Mouse (Mus musculus) CD4-positive helper T cell, adult 2 months (primary cell): ENCODE results near the gene Igf2bp3.

ENCODE experiments used
- DNase-seq: peaks from one replicate; pipeline ENCODE4 v3.0.0-alpha.2; 2012; ENCODE audit warnings: low read depth, missing footprints, low spot score

Igf2bp3 gene

DNA sequence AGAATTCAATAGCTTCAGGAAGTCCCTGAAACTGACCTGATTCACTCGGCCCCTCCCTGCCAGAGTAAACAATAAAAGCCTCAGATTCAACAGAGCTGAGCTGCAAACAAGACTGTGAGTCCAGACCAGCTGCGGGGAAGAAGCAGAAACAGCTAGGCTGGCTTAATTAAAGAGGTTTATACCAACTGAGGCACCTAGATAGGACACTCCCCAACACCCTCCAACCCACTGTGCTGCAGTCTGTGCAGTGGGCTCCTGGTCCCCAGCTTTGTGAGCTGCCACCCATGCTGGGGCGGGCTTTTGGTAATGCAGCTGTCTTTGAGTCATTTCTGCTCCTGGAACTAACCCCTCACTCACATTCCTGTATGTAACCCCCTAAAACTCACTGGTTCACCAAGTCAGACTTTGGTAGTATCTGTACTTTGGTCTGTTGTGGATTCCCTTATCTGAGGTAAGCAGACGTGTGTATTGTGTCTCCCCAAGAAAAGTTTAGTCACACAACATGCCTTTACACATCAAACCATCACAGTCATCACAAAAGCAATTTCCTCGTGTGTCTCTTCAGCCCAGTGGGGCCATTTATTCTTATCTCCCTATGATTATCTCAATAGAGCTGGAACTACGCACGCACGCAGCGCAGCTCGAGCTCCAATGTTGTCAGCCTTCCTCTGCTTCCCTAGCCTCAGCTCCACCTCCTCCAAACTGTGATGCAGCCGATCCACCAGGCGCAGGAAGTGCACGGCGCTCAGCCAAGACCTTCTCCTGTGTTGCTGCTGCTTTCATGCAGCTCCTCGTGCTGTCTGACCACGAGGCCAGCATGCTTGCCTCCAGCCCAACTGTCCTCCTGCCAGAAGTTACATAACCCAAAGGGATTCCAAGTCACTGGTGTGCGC lies 76.4 kb downstream of the Igf2bp3 start:
- DNase-seq: no peak

DNA sequence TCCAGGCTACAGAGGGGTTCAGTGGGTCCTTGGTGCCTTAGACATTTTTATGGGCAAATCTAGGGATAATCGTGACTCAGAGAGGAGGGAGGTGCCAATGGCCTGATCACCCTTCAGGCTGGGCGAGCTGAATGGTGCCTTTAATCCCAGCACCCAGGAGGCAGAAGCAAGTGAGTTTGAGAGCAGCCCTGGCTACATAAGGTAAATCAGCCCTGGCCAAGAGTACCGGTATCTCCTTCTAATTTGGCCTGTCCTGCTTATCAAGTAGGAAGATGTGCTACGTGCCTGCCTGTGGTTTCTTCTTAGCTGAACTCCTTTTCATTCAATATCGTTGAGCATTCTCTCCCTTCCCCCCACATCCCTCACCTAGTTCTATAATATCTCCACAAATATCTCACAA lies 78.0 kb downstream of the Igf2bp3 start:
- DNase-seq: no peak

DNA sequence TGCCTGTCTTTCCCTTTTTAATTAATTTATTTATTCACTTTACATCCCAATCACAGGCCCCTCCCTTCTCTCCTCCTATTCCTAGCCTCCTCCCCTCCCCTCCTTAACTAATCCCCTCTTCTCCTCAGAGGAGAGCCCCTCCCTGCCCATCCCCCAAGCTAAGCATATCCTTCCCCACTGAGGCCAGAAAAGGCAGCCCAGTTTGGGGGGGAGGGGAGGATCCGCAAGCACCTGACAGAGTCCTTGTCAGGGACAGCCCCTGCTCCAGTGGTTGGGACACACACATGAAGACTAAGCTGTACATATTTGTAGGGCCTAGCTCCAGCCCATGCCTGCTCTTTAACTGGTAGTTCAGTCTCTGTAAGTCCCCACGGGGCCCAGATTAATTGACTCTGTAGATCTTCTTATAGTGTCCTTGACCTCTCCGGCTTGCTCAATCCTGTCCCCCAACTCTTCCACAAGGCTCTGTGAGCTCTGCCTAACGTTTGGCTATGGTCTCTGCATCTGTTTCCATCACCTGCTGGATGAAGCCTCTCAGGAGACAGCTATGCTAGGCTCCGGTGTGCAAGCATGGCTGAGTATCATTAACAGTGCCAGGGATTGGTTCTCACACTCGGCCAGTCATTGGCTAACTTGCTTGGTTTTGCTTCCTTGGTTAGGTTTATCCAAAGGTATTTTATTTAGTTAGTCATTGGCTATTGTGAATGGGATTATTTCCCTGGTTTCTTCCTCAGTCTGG lies 82.2 kb downstream of the Igf2bp3 start:
- no peak for DNase-seq

DNA sequence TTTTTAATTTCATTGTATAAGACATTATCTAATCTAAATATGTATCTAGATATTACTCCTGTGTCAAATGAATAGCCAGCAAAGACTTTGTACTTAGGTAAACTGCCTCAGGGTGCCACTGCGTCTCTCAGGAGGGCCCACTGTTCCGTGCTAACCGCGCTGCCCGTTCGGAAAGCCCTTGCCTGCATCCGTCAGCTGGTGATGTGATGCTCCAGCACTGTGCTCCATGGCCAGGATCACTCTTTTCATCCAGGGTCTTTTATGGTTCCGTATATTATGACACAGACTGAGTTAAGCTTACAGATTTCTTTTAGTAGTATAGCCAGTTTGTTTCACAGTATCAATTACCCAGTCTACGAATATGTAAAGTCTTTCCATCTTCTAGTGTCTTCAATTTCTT lies 82.9 kb downstream of the Igf2bp3 start:
- no peak for DNase-seq

DNA sequence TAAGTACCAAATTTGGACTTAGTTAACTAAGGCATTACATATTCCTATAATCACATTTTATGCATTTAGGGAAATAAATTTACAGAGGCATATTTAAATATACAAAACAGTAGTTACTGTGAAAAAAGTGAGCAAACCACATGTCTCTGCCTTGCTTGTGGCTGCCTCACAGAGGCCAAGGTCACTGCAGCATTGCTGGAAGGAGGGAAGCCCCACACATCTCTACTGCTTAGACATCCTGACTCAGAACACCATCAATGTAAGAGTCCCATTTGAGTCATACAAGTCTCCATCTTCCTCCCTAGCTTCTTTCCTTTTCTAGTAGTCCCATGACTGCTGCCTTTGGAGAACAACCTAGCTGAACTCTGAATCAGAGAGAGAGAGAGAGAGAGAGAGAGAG lies 84.4 kb downstream of the Igf2bp3 start:
- DNase-seq: no peak

DNA sequence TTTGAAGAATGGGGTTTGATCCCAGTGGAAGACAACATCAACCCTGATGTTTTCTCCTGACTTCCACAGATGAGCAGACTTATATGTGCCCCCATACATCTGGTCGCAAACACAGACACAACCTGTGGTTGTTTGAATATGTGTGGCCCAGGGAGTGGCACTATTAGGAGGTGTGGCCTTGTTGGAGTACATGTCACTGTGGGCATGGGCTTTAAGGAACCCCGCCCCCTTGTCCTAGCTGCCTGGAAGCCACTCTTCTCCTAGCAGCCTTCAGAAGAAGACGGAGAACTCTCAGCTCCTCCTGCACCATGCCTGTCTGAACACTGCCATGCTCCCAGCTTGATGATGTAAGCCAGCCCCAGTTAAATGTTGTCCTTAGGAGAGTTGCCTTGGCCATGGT lies 94.4 kb downstream of the Igf2bp3 start:
- no peak for DNase-seq

DNA sequence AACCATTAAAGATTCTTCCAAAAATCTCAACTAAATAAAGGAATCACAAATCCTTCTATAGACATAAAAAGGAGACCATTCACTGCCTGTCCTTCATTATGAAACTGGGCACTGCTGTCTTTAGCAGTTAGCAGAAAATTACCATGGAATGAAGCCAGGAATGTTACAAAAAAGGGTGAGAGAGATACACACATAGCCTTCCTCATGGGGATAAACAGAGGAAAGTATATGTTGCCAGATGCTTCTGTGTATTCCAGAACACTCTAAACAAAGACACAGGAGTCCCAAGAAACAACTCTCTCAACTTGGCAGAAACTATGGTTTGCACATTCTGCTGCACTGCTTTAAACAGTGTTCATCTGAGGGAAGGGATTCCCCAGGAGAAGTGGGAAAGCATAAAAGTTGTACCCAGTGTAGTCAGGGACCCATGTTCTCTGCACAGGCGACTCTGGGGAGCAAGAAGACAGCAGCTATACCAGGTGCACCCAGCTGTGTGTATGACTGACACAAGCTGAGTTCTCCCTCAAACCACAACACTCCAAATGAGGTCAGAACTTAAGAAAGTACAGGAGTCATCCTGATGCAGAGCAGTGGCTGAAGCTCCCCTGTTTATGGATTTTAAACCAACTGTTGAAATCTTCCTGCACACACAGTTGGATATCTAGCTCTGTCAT lies 95.2 kb downstream of the Igf2bp3 start:
- no peak for DNase-seq

DNA sequence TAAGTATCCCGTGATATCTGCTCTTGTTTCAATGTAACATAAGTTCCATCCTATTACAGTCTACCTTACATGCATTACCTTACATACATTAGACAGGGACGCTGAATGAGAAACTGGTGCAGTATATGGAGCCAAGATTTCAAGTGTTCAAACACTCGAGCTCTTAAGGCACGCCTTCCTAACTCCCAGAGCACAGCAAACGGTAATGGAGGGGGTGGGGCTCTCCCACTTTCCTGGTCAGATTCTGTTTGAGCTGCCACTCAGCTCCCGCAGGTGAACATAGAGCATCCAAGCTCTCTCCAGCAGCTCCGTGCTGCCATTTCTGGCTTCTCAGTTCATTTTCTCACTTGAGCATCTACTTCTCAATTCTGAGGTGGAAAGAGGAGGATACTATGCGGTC lies 96.3 kb downstream of the Igf2bp3 start:
- DNase-seq: no peak

DNA sequence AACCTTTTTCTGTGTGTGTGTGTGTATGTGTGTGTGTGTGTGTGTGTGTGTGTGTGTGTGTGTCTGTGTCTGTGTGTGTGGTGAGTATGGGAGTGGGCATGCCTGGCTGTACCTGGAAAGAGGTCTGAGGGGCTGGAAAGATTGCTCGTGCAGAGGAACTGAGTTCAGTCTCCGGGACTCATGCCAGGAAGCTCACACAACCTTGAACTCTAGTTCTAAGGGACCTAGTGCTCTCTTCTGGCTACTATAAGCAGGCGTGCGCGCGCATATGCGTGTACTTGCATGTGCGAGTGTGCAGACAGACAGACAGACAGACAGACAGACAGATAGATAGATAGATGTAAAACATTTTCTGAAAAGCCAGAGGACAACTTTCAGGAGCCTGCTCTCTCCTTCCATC lies 98.5 kb downstream of the Igf2bp3 start:
- DNase-seq: no peak

DNA sequence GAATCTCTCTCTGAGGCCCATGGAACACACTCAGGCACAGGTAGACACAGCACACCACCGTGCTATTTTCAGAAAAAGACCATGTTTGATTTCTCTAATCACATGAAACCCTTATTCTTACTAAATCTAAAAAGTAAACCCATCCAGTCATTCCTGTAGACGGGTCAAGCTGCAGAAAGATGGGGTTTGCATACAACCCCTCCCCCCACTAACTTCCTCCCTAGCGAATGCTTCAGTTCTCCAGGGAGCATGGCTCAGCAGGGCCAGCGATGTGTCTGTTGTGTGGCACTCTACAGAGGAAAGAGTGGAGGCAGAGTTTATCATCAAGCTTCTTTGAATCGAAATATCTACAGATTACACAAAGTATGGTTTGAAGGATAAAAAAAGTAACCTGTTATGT lies 99.2 kb downstream of the Igf2bp3 start:
- no peak for DNase-seq

DNA sequence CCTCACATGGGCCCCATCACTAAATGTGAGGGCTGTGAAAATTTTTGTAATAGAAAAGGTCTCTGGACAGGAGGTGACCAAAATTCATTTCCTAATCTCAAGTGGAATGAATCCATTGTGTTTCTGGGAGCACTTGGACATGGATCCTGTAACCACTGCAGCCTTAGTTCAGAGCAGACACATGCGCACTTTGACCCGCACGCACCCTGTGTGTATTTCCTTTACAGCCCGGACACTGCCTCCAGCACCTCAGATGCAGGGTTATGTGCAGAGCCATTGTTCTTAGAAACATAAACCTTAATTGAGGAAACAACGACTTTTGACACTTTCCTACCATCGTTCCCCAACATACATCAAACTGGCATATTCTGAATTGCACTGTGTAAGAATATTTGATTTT lies 100.3 kb downstream of the Igf2bp3 start:
- no peak for DNase-seq

DNA sequence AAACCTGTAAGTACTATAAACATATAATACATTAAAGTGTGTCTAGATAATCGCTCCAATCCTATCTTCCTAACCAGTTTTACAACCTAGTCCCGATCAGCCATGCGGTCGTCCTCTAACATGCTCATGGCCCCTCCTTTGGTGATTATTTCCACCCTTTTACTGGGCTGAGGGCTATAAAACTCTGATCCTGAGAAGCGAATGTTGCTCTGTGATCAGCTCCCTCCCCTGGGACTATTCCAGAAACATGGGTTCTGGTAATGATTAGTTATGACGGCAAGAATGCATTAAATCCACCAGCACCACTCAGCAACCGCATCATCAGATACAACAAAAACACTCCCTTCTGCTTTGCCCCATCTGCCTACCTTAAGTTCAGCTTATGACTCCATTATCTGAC lies 100.9 kb downstream of the Igf2bp3 start:
- DNase-seq: no peak

DNA sequence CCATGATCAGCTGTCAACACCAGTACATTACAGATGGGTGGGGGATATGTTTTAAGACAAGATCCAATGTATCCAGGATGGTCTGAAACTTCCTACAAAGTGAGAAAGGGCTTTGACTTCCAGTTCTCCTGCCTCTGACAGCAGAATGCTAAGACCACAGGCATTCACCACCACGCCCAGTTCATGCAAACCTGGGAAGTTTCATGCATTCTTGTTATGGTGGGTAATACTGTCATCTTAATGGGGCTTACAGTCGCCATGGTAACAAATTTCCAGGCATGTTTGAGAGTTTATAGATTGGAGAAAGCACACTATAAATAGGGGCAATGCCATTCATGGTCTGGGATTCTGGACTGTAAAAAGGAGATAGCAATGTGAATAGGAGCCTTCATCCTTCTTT lies 105.6 kb downstream of the Igf2bp3 start:
- DNase-seq: no peak

DNA sequence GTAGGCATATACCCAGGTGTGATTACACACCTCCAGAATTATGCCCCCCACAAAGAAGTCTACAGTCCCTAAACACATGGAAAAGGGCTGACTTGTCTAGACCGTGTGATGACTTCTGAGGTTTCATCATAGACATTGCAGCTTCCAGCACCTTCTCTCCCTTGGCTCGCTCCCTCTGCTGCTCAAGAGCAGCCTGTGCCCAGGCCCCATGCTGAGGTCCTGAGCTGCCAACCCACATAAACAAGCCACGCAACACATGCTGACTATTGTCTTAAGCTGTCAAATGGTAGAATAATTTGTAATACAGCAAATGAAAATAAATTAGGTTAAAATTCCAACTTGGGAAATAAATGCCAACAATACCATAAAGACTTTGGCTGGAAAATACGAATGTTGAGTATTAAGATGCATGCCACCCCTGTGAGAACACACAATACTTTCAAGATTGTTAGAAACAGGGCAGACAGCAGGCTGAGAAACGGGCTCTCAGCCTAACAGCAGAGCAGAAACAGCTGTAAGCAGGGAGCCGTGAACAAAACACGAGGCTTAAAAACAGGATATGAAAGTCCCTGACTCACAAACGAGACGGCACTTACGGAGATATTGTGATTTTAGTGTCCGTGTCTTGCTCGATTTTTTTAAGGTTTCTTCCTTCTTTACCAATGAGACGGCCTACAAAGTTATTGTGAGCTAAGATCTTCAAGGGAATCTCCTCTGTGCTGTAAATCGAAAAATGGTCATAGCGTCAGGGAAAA lies 107.8 kb downstream of the Igf2bp3 start:
- DNase-seq: no peak

DNA sequence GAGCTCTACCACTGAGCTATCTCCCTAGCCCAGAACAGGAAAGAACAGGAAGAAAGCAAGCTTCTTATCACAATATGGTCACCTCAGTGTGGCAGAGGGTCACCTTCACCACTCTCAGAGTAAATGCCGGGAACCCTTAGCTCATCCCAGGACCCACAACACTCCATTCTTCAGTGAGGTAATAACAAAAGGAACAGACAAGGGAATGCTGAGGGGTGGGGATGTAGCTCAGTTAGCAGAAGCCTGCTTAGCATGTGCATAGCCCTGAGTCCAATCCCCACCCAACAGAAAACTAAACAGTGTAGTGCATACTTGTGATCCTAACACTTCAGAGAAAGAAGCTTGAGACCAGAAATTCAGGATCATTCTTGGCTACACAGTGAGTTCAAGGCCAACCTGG lies 115.7 kb downstream of the Igf2bp3 start:
- no peak for DNase-seq

DNA sequence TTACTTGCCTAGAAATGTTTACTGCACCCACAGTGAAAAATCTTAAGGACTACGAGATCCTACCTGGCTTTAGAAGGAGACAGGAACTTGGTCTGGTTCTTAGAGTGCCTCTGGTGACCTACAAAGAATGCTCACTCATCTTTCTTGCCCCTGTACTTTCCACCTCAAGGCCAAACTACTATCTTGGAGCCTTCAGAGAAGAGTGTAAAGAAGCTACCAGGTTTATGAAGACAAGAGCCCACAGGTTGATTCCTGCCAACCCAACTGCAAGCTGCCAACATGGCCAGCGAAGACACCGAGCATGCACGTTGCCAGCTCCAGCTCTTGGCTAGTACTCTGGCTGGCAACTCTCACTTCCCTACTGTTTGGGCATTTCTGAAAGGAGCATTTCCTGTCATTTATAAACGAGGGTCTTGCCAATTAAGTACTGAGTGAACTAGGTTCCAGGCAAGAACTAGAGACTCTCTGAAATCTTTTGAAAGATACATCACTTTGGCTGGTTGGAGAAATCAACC lies 117.1 kb downstream of the Igf2bp3 start:
- DNase-seq: no peak

DNA sequence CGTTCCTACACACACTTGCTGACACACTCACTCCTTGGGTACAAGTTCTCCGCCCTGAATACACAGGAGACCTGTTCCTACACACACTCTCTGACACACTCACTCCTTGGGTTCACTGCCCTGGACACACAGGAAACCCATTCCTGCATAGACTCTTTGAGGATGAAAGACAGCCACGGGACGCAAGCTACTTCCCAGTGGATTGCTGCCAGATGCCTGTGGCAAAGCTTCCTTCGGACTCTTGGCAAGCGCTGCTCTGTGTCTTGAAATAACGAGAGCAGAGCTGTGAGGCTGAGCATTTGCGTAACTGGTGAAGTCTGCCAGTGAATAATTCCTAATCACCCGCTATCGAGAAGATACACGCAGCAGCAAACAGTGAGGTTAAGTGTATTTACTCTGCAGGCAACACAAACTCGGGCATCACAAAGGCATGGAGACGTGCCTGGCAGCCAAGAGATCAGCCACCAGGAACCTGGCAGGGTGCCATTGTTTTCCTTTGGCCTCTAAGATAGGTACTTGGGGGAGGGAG lies 117.8 kb downstream of the Igf2bp3 start:
- DNase-seq: no peak

DNA sequence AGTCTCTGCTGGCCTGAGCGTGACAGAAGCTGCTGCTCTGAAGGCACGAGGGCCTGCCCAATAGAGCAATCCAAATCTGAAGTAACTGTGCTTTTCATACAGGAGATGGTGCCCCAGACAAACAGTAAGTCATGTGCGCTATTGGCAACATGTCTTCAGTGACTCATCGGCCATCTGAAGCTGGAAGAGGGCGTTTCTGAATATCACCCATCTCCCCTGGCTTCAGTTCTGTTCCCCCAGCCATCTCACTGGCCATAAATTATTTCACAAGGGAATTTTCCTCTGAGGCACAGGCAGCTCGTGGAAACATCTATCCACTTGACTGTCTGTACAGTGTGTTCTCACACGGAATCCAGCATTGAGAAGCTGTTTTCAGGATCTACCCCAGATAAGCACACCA lies 118.3 kb downstream of the Igf2bp3 start:
- DNase-seq: no peak

DNA sequence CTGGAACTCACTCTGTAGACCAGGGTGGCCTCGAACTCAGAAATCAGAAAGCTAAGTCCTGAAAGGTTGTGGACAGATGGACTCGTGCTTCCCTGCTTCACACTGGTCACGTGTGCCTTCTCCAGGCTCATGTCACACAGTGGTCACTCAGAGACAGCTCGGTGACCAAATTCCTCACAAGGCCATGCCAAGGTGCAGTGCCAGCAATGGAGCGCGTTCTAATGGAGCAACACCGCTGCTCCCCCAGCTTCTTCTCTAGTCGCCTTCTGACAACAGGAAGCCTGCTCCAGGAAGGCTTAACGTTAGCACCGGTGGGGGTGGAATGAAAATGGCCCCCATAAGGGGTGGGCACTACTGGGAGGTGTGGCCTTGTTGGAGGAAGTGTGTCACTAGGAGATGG lies 119.8 kb downstream of the Igf2bp3 start:
- DNase-seq: no peak

DNA sequence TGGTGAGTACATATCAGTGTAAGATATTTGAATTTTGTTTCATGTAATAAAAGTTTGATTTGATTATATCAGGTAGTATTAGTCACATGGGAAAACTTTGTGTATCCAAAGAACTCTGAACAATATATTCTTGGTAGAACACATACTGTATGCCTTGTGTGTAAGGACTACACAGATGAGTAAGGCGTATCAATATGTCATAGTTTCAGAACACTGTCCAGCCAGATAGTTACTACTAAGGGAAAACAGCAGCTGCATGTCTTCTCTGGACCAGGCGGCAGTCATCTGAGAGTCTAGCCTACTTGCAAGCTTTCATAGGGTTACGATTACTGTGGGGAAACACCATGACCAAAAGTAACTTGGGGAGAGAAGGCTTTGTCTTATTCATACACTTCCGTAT lies 131.7 kb downstream of the Igf2bp3 start:
- DNase-seq: no peak

DNA sequence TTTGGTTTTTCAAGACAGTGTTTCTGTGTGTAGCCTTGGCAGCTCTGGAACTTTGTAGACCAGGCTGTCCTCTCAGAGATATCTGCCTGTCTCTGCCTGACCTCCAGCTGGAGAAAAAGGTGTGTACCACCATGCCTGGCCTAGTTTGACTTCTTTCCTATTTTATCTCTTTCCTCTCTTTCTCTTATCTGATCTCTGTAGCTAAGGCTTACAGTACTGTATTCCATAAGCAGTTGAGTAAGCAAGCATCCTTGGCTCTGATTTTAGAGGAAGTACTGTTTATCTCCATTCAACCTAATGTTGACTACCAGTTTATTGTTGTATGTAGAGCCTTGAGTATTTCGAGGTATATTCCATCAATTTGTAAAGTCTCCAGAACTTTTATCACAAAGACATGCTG lies 135.4 kb downstream of the Igf2bp3 start:
- DNase-seq: no peak
